Mouse (Mus musculus) monocyte, adult 5-6 weeks (primary cell): Measurements from ENCODE around the gene Exoc7. TPM values are rescaled to one million over a fixed set of nuclear protein-coding genes. Genes with fewer than 3 reads are reported as not detected.

Source experiments
- ATAC-seq: fragments of 153-309, 156-312 bp; replicated peaks from 2 replicates; pipeline ENCODE4 v1.8.0; 2017; ENCODE audit warnings: mild to moderate bottlenecking; ENCODE audit not compliant: low TSS enrichment, insufficient number of reproducible peaks, severe bottlenecking, poor library complexity, low FRiP score
- total RNA-seq: library from RNA; stranded (forward); fragments of 200-1000, 200-491, 200-594 nt; gene quantifications from 3 replicates; pipeline ENCODE4 v1.2.3, GENCODE M21; 2017

The Exoc7 gene
- total RNA-seq, 1 experiment from 2014 or later = 48.1 TPM

- ATAC-seq = no peak
Measured at GRCm38 (mm10) chr11:116326963-116327603, 20.1 kb upstream of the Exoc7 start.

GRCm38 (mm10) chr11:116318719-116319659 lies 12.0 kb upstream of the Exoc7 start:
- peak; percentile 89 for ATAC-seq

GRCm38 (mm10) chr11:116312359-116312758 lies 5.3 kb upstream of the Exoc7 start:
- ATAC-seq = no peak

GRCm38 (mm10) chr11:116311169-116311568 lies 4.1 kb upstream of the Exoc7 start:
- no peak for ATAC-seq

- no peak for ATAC-seq
Measured at GRCm38 (mm10) chr11:116309601-116310000, 2.6 kb upstream of the Exoc7 start.

GRCm38 (mm10) chr11:116307762-116308531 lies 914 bp upstream of the Exoc7 start:
- 0 out of 2 replicates have a peak, but pooled peaks have one; percentile 20 for ATAC-seq

GRCm38 (mm10) chr11:116306126-116306982 lies 679 bp downstream of the Exoc7 start:
- peak; percentile 99 for ATAC-seq

GRCm38 (mm10) chr11:116305423-116305822 lies 1.6 kb downstream of the Exoc7 start:
- ATAC-seq = no peak

- ATAC-seq = no peak
Measured at GRCm38 (mm10) chr11:116298621-116299020, 8.4 kb downstream of the Exoc7 start.

- ATAC-seq = no peak
Measured at GRCm38 (mm10) chr11:116298221-116298620, 8.8 kb downstream of the Exoc7 start.

GRCm38 (mm10) chr11:116297017-116297416 lies 10.0 kb downstream of the Exoc7 start:
- no peak for ATAC-seq

- ATAC-seq = no peak
Measured at GRCm38 (mm10) chr11:116296191-116296734, 10.8 kb downstream of the Exoc7 start.

- ATAC-seq = no peak
Measured at GRCm38 (mm10) chr11:116294319-116294718, 12.7 kb downstream of the Exoc7 start.

- ATAC-seq = no peak
Measured at GRCm38 (mm10) chr11:116293538-116294137, 13.4 kb downstream of the Exoc7 start.

GRCm38 (mm10) chr11:116292401-116292800 lies 14.6 kb downstream of the Exoc7 start:
- no peak for ATAC-seq

GRCm38 (mm10) chr11:116290556-116290955 lies 16.5 kb downstream of the Exoc7 start:
- no peak for ATAC-seq

GRCm38 (mm10) chr11:116287351-116287750 lies 19.7 kb downstream of the Exoc7 start:
- no peak for ATAC-seq

- no peak for ATAC-seq
Measured at GRCm38 (mm10) chr11:116285770-116286191, 21.3 kb downstream of the Exoc7 start.
